12 mouse cellular contexts compared by ENCODE assay signal in genomic region chr15:103228904-103229303, GRCm38 (mm10). TPM values are rescaled to one million over a fixed set of nuclear protein-coding genes. Genes with fewer than 3 reads are reported as not detected.
DNase-seq lines count a peak whose midpoint lies in the region; ATAC-seq and TF ChIP-seq lines count a peak whose summit lies in the region.
"Had no signal": no experiment of that assay in that cellular context is flagged by ENCODE, and none has a peak within 500 bp of the region (broad histone marks: within the 10 kb centered on the region; RNA-seq: fewer than 3 reads in every experiment).

No protein-coding gene starts in this region.

- H3K4me3 ChIP-seq in heart, embryonic 15.5 days = no peak overlapping the region
- H3K4me3 ChIP-seq in heart, embryonic 10.5 days = no peak overlapping the region
- H3K4me3 ChIP-seq in liver, postnatal 0 days (ENCODE audit: low read depth, low read length) = no peak overlapping the region
- H3K4me3 ChIP-seq in limb, embryonic 14.5 days (replicated peaks; ENCODE audit: low read length) = no peak overlapping the region
- H3K4me3 ChIP-seq: forebrain, embryonic 15.5 days; megakaryocyte, embryonic 14.5 days had no signal

- no peaks in the 10 kb centered on the region for H3K9me3 ChIP-seq in heart, embryonic 15.5 days (replicated peaks)
- no peaks in the 10 kb centered on the region for H3K9me3 ChIP-seq in heart, embryonic 10.5 days
- H3K9me3 ChIP-seq in liver, postnatal 0 days (ENCODE audit: low read length) = no peaks in the 10 kb centered on the region
- no peaks in the 10 kb centered on the region for H3K9me3 ChIP-seq in limb, embryonic 14.5 days (ENCODE audit: control insufficient read depth, low read length)
- H3K9me3 ChIP-seq: forebrain, embryonic 15.5 days; megakaryocyte, embryonic 14.5 days had no signal

- H3K4me1 ChIP-seq in heart, embryonic 15.5 days (replicated peaks) = peaks cover 27% of the 10 kb centered on the region
- H3K4me1 ChIP-seq in heart, embryonic 10.5 days = no peaks in the 10 kb centered on the region; the same call in 1 of the 2 replicates
- H3K4me1 ChIP-seq in liver, postnatal 0 days (ENCODE audit: insufficient read depth) = peaks cover 6% of the 10 kb centered on the region
- H3K4me1 ChIP-seq in limb, embryonic 14.5 days (ENCODE audit: control insufficient read depth, insufficient read depth, low read length) = peaks cover 5% of the 10 kb centered on the region; the same call in 1 of the 2 replicates

- H3K27ac ChIP-seq in heart, embryonic 15.5 days = peak overlapping the region; percentile 73
- no peak overlapping the region for H3K27ac ChIP-seq in heart, embryonic 10.5 days
- 0 out of 2 replicates have a peak overlapping the region, but pooled peaks have one; percentile 18 for H3K27ac ChIP-seq in liver, postnatal 0 days (ENCODE audit: low read depth)
- no peak overlapping the region for H3K27ac ChIP-seq in limb, embryonic 14.5 days (replicated peaks; ENCODE audit: low read depth, low read length)
- H3K27ac ChIP-seq: forebrain, embryonic 15.5 days had no signal

- no peak for DNase-seq in heart, embryonic 10.5 days (ENCODE audit: low spot score)
- no peak for DNase-seq in liver, postnatal 0 days
- DNase-seq in liver (no peak), NIH3T3 (ENCODE audit: low read depth) (peak; percentile 73)
- DNase-seq in limb, embryonic 14.5 days (ENCODE audit: low spot score) = peak; percentile 31
- no peak for DNase-seq in urinary bladder, postnatal 36 days (ENCODE audit: low spot score in 2 of 2)
- DNase-seq: cerebellum, adult 11-12 months; right cerebral cortex, adult 18-20 months had no signal

- WGBS in heart, embryonic 15.5 days = 41% methylated on average over 2 of the region's 2 CpGs
- WGBS in heart, embryonic 10.5 days = 63% methylated on average over 2 of the region's 2 CpGs
- 73% methylated on average over 2 of the region's 2 CpGs for WGBS in liver, postnatal 0 days (ENCODE audit: insufficient replicate concordance)
- 65% methylated on average over 2 of the region's 2 CpGs for WGBS in limb, embryonic 14.5 days

- H3K4me2 ChIP-seq in heart, embryonic 15.5 days = 0 out of 2 replicates have a peak overlapping the region, but pooled peaks have one; percentile 1
- H3K4me2 ChIP-seq in liver, postnatal 0 days (ENCODE audit: low read depth, low read length) = no peak overlapping the region
- H3K4me2 ChIP-seq in limb, embryonic 14.5 days (replicated peaks; ENCODE audit: low read depth, low read length, severe bottlenecking) = no peak overlapping the region
- H3K4me2 ChIP-seq: forebrain, embryonic 15.5 days; liver, embryonic 11.5 days had no signal

- ATAC-seq in heart, embryonic 15.5 days (replicated peaks; ENCODE audit: insufficient number of reproducible peaks, insufficient read depth, low FRiP score, low read depth) = peak; percentile 35; the same call in 1 of the 2 replicates
- no peak for ATAC-seq in liver, postnatal 0 days
- ATAC-seq in limb, embryonic 14.5 days (ENCODE audit: low FRiP score, low read depth) = peak; percentile 69
- ATAC-seq: forebrain, embryonic 15.5 days had no signal

- no peak for TF ChIP-seq POLR2A in limb, embryonic 14.5 days (IDR thresholded peaks at IDR 0.05; ENCODE audit: borderline replicate concordance, extremely low read depth, insufficient read depth, insufficient read length)

- no peak for TF ChIP-seq EP300 in liver, postnatal 0 days (IDR thresholded peaks at IDR 0.05; ENCODE audit: low read depth)

- no peaks in the 10 kb centered on the region for H3K36me3 ChIP-seq in heart, embryonic 15.5 days
- H3K36me3 ChIP-seq in heart, embryonic 10.5 days = peaks cover 6% of the 10 kb centered on the region; the same call in 1 of the 2 replicates
- no peaks in the 10 kb centered on the region for H3K36me3 ChIP-seq in liver, postnatal 0 days (replicated peaks; ENCODE audit: insufficient read depth, low read length)
- no peaks in the 10 kb centered on the region; the same call in 1 of the 2 replicates for H3K36me3 ChIP-seq in limb, embryonic 14.5 days (ENCODE audit: control insufficient read depth, insufficient read depth, low read length)
- H3K36me3 ChIP-seq: forebrain, embryonic 15.5 days had no signal

- H3K27me3 ChIP-seq in heart, embryonic 15.5 days = no peaks in the 10 kb centered on the region
- no peaks in the 10 kb centered on the region for H3K27me3 ChIP-seq in heart, embryonic 10.5 days (ENCODE audit: insufficient read depth, poor library complexity, severe bottlenecking)
- no peaks in the 10 kb centered on the region for H3K27me3 ChIP-seq in liver, postnatal 0 days (ENCODE audit: insufficient read depth, low read length)
- H3K27me3 ChIP-seq in limb, embryonic 14.5 days (ENCODE audit: control insufficient read depth, insufficient read depth, low read length) = no peaks in the 10 kb centered on the region
- H3K27me3 ChIP-seq: forebrain, embryonic 15.5 days; megakaryocyte, embryonic 14.5 days had no signal

- TF ChIP-seq CTCF in liver, postnatal 0 days (IDR thresholded peaks at IDR 0.05; ENCODE audit: low read depth) = no peak

- H3K9ac ChIP-seq in heart, embryonic 15.5 days = no peak overlapping the region
- H3K9ac ChIP-seq in liver, postnatal 0 days (replicated peaks) = no peak overlapping the region
- no peak overlapping the region for H3K9ac ChIP-seq in limb, embryonic 14.5 days (ENCODE audit: low read depth, low read length, severe bottlenecking)
- H3K9ac ChIP-seq: forebrain, embryonic 15.5 days had no signal

RNA-seq across cellular contexts. Expression of gene Cbx5, which starts 10.7 kb away (rescaled TPM):
- polyA plus RNA-seq in heart, embryonic 15.5 days (2015; fragmentation: Nextera tagmentation; extraction: Ambion mirVana) = 80.0 and 84.2 TPM in 2 replicates
- 152 and 154 TPM in 2 replicates for polyA plus RNA-seq in heart, embryonic 10.5 days (2016; fragmentation: Nextera tagmentation; extraction: Ambion mirVana)
- polyA plus RNA-seq in liver, postnatal 0 days (2015; fragmentation: Nextera tagmentation; extraction: Ambion mirVana) = 19.0 and 23.3 TPM in 2 replicates
- 78.3 and 81.4 TPM in 2 replicates for polyA plus RNA-seq in limb, embryonic 14.5 days (2012; rRNA removed)
- polyA plus RNA-seq in limb, embryonic 14.5 days (2014; fragmentation: Nextera tagmentation; extraction: Ambion mirVana) = 122 and 131 TPM in 2 replicates

RNA-seq across cellular contexts. Expression of gene Hnrnpa1, which starts 11.3 kb away (rescaled TPM):
- polyA plus RNA-seq in heart, embryonic 15.5 days (2015; fragmentation: Nextera tagmentation; extraction: Ambion mirVana) = 367 and 376 TPM in 2 replicates
- 682 and 901 TPM in 2 replicates for polyA plus RNA-seq in heart, embryonic 10.5 days (2016; fragmentation: Nextera tagmentation; extraction: Ambion mirVana)
- 126 and 151 TPM in 2 replicates for polyA plus RNA-seq in liver, postnatal 0 days (2015; fragmentation: Nextera tagmentation; extraction: Ambion mirVana)
- polyA plus RNA-seq in limb, embryonic 14.5 days (2012; rRNA removed) = 830 and 1,175 TPM in 2 replicates
- 704 and 769 TPM in 2 replicates for polyA plus RNA-seq in limb, embryonic 14.5 days (2014; fragmentation: Nextera tagmentation; extraction: Ambion mirVana)

RNA-seq across cellular contexts. Expression of gene Nfe2, which starts 29.3 kb away (rescaled TPM):
- 1.9 and 5.0 TPM in 2 replicates for polyA plus RNA-seq in heart, embryonic 15.5 days (2015; fragmentation: Nextera tagmentation; extraction: Ambion mirVana)
- 15.2 and 19.4 TPM in 2 replicates for polyA plus RNA-seq in heart, embryonic 10.5 days (2016; fragmentation: Nextera tagmentation; extraction: Ambion mirVana)
- polyA plus RNA-seq in liver, postnatal 0 days (2015; fragmentation: Nextera tagmentation; extraction: Ambion mirVana) = 85.8 and 89.1 TPM in 2 replicates
- polyA plus RNA-seq in limb, embryonic 14.5 days (2012; rRNA removed) = 1.5 and 3.4 TPM in 2 replicates
- 1.5 and 2.4 TPM in 2 replicates for polyA plus RNA-seq in limb, embryonic 14.5 days (2014; fragmentation: Nextera tagmentation; extraction: Ambion mirVana)

RNA-seq across cellular contexts. Expression of gene Copz1, which starts 43.6 kb away (rescaled TPM):
- 145 and 168 TPM in 2 replicates for polyA plus RNA-seq in heart, embryonic 15.5 days (2015; fragmentation: Nextera tagmentation; extraction: Ambion mirVana)
- 220 and 264 TPM in 2 replicates for polyA plus RNA-seq in heart, embryonic 10.5 days (2016; fragmentation: Nextera tagmentation; extraction: Ambion mirVana)
- polyA plus RNA-seq in liver, postnatal 0 days (2015; fragmentation: Nextera tagmentation; extraction: Ambion mirVana) = 110 and 121 TPM in 2 replicates
- polyA plus RNA-seq in limb, embryonic 14.5 days (2012; rRNA removed) = 200 and 228 TPM in 2 replicates
- polyA plus RNA-seq in limb, embryonic 14.5 days (2014; fragmentation: Nextera tagmentation; extraction: Ambion mirVana) = 292 and 298 TPM in 2 replicates

Comparison
In these comparisons a context has a peak if more than half of its experiments do, and no peak if none do; other contexts are left out.
1. H3K27ac ChIP-seq: peak in heart, embryonic 15.5 days (single experiment) and liver, postnatal 0 days (single experiment); none in heart, embryonic 10.5 days (single experiment) and limb, embryonic 14.5 days (single experiment).
2. DNase-seq: peak in NIH3T3 (single experiment) and limb, embryonic 14.5 days (single experiment); none in heart, embryonic 10.5 days (single experiment), liver, postnatal 0 days (single experiment), liver (single experiment) and urinary bladder, postnatal 36 days (0 of 2).